Mouse (Mus musculus): ENCODE data around the gene Vsx2. TPM values are rescaled to one million over a fixed set of nuclear protein-coding genes. Genes with fewer than 3 reads are reported as not detected.

Vsx2 gene
- total RNA-seq, 2 experiments from 2014 or later: 0.16 to 0.22 TPM

DNA sequence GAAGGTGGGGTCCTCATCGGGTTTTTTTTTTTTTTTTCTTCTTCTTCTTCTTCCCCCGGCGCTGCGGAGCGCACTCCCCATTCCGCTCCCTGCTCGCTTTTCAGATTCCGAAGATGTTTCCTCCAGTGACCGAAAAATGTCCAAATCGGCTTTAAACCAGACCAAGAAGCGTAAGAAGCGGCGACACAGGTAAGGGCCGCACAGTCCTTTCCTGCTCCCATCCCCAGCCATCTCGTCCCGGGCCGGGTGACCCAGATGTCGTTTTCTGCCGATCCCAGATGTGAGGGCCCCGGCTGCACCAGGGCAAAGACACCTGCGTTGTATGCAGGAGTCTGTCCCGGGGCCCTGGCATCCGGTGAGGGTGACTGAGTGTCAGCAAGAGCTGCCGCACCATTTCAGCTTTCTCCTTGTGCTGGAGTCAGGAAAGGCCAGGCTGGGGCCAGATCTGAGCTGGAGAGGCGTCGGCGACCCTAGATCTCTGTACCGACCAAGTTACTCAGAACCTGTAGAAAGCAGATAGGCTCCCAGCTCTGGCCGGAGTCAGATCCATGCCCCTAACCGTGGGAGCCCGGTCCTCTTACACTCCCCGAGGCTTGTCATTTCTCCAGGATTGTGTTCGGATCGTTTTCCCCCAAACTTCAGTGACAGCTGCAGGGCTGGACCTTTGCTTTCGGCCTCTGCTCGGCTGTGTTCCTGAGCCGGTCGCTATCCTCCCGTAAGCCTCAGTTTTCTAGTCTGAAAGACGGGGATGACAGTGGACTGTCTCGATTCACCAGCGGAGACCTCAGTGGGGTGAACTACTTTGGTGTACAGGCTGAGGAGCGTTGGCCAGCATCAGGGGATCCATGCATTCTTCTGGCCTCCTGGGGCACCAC lies 2.1 kb downstream of the Vsx2 start:
- DNase-seq (ENCODE audit: low spot score in 2 of 2): peak; percentile 15 to 17

DNA sequence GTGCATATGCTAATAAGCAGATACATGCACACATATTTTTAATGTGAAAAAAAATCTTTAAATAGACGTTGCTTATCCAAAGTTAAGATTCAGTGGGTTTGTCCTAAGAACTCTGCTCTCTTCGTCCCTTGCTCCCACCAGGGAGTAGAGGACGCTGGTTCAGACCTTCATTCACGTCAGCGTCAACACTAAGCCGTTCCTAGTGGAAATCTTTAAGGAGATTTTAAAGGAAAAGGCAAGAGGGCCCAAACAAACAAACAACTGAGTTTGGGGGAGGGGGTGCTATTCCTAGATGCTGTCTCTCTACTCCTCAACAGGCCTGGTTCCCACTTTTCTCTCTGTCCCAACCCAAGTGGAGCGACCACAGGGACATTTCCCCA lies 2.8 kb downstream of the Vsx2 start:
- no peak for DNase-seq (ENCODE audit: low spot score in 2 of 2)
- intact Hi-C loops (cut with DNase I): no loop called here

More for the DNA sequence above, 2.1 kb downstream of the Vsx2 start:
- intact Hi-C loops (cut with DNase I): no loop called here

- DNase-seq (ENCODE audit: low spot score in 2 of 2): no peak
- intact Hi-C loops (cut with DNase I): no loop called here
These were observed 3.5 kb downstream of the Vsx2 start for GRCm38 (mm10) chr12:84573094-84573493.

GRCm38 (mm10) chr12:84577768-84578439 lies 8.3 kb downstream of the Vsx2 start:
- intact Hi-C loops (cut with DNase I): no loop called here
- no peak for DNase-seq (ENCODE audit: low spot score in 2 of 2)

- intact Hi-C loops (cut with DNase I): no loop called here
- no peak for DNase-seq (ENCODE audit: low spot score in 2 of 2)
These were observed 8.8 kb downstream of the Vsx2 start for GRCm38 (mm10) chr12:84578440-84578770.

- DNase-seq (ENCODE audit: low spot score in 2 of 2): no peak
- intact Hi-C loops (cut with DNase I): no loop called here
These were observed 11.7 kb downstream of the Vsx2 start for GRCm38 (mm10) chr12:84581285-84581684.

GRCm38 (mm10) chr12:84589825-84590761 lies 20.5 kb downstream of the Vsx2 start:
- intact Hi-C loops (cut with DNase I): loop anchor here (2.0 kb wide), 1 partner anchor 121 kb away; no protein-coding TSS in a partner anchor
- DNase-seq (ENCODE audit: low spot score in 2 of 2): peak; percentile 90 to 95

DNA sequence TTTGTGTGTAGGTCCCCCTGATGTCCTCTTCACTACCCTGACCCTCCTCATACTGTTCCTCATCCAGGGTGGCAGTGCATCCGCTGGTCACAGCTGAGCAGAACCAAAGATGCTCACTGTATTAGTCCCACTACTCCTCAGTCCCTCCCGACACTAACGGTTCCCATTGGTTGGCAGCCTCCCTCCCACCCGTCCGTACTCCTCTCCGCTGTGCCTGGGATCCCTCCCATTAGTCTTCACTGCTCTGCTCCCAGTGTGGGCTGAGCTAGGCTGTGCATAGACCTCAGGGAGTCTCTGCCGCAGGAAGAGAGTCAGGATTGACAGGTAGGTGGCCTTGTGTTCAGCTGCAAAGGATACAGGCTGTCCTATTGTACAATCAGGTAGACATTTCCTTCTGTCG lies 28.8 kb downstream of the Vsx2 start:
- intact Hi-C loops (cut with DNase I): no loop called here
- no peak for DNase-seq (ENCODE audit: low spot score in 2 of 2)

GRCm38 (mm10) chr12:84604001-84604400 lies 34.4 kb downstream of the Vsx2 start:
- intact Hi-C loops (cut with DNase I): no loop called here
- no peak for DNase-seq (ENCODE audit: low spot score in 2 of 2)

DNA sequence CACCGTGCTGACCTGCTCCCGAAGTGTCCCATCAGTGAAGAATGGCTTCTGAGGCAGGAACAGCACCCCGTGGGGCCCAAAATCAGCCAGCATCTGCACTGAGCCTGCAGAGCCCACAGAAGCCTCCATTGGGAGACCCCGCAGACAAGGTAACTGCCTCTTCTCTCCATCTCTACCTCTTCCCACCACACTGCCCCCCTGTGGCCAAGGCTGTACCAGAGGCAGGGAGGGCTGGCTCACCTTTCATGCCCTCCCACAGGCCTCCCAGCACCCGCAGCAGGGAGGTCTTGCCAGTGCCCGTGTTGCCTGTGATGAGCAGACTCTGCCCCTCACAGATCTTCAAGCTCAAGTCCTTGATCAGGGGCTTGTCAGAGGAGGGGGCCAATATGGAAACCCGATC lies 36.3 kb downstream of the Vsx2 start:
- no peak for DNase-seq (ENCODE audit: low spot score in 2 of 2)
- intact Hi-C loops (cut with DNase I): no loop called here

- no peak for DNase-seq (ENCODE audit: low spot score in 2 of 2)
- intact Hi-C loops (cut with DNase I): no loop called here
These were observed 42.2 kb downstream of the Vsx2 start for GRCm38 (mm10) chr12:84611718-84612117.

DNA sequence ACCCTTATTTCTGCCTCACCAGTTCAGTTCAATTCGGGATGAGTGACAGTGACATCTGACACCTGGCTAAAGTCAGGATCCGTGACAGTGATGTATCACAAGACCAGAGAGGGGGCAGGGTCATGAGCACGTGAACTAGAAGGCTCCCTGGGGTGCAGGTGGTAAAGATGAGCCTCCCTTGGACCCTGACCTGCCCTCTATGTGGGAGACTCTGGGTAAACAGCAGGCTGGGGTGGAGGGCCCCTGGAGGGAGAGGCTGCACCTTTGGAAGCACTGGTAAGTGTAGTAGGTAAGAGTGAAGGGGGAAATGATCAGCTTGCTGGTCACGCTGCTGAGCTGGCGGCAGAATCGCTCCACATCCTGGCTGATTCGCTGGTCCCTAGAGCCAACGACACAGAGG lies 43.0 kb downstream of the Vsx2 start:
- intact Hi-C loops (cut with DNase I): no loop called here
- no peak for DNase-seq (ENCODE audit: low spot score in 2 of 2)

DNA sequence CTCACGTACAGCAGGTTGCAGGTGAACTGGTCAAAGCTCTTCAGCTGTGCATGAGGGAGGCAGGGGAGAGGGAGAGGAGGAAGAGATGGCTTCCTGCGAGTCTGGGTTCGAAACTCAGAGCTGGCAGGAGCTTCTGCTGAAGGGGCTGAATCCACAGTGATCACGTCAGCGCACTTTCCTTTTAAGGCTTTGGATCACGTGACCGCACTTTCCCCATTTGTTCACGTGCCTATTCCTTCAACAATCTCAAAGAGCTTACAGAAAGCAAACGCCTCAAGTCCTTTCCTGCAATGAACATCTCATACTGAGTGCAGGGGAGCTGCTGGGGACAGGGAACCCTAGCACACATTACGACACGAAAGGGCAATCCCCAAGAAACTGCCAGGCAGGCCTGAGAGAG lies 44.4 kb downstream of the Vsx2 start:
- intact Hi-C loops (cut with DNase I): no loop called here
- no peak for DNase-seq (ENCODE audit: low spot score in 2 of 2)

- intact Hi-C loops (cut with DNase I): no loop called here
- peak; percentile 36 to 54 for DNase-seq (ENCODE audit: low spot score in 2 of 2)
These were observed 45.0 kb downstream of the Vsx2 start for GRCm38 (mm10) chr12:84614524-84614923.

- intact Hi-C loops (cut with DNase I): no loop called here
- DNase-seq (ENCODE audit: low spot score in 2 of 2): peak; percentile 88 to 89
These were observed 47.5 kb downstream of the Vsx2 start, which contains the start of gene Abcd4 for GRCm38 (mm10) chr12:84616977-84617630. Gene Abcd4 (minus strand): TSS chr12:84617413.

GRCm38 (mm10) chr12:84617663-84618062 lies 48.1 kb downstream of the Vsx2 start:
- intact Hi-C loops (cut with DNase I): no loop called here
- no peak for DNase-seq (ENCODE audit: low spot score in 2 of 2)

- intact Hi-C loops (cut with DNase I): no loop called here
- DNase-seq (ENCODE audit: low spot score in 2 of 2): no peak
These were observed 51.4 kb downstream of the Vsx2 start for GRCm38 (mm10) chr12:84620975-84621374.

DNA sequence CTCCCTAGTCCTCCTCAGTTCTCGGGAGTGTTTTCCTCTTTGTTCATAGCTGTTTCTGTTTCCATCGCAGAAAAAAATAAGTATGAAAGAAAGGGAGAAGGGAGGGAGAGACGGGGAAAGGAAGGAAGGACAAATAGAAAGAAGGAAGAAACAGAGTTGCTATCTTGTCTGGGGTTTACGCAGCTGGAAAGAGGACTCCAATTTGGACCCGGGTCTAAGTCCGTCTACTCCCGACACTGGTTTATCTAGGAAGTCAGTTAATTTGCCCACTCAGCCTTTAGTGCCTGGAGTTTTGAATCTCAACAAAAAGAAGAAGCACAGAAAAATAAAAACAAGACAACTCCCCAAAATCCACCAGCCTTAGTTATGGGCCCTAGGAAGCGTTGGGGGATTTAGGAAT lies 55.0 kb downstream of the Vsx2 start:
- intact Hi-C loops (cut with DNase I): no loop called here
- no peak for DNase-seq (ENCODE audit: low spot score in 2 of 2)

DNA sequence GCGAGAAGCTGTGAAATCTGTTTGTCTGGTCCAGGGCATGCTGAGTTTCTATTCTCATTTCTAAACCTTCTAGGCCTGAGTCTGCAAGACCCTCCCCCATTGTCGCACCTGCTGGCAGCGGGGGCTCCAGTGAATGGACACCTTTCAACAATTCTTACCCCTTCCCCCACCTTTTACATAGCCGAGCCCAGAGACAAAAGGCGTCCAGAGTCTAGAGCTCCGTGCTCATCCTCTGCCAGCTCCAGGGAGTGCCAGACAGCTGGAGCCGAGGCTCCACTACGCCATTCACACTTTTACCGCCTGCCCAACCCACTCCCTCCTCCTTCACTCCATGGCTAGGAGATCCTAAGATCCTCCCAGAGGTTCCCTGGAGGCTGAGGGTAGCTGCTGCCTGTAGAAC lies 55.6 kb downstream of the Vsx2 start:
- intact Hi-C loops (cut with DNase I): no loop called here
- DNase-seq (ENCODE audit: low spot score in 2 of 2): no peak

- intact Hi-C loops (cut with DNase I): no loop called here
- DNase-seq (ENCODE audit: low spot score in 2 of 2): no peak
These were observed 62.3 kb downstream of the Vsx2 start for GRCm38 (mm10) chr12:84631867-84632266.
